Mouse (Mus musculus) limb, embryonic 14.5 days (tissue): ENCODE results near the gene Hpdl. TPM values are rescaled to one million over a fixed set of nuclear protein-coding genes. Genes with fewer than 3 reads are reported as not detected.

Experiments
- ATAC-seq: fragments of 200-750 bp; cut with Nextera tagmentation; 2 replicates; pipeline ENCODE4 v1.8.0; 2017; ENCODE audit warnings: low read depth, moderate number of reproducible peaks, moderate TSS enrichment; ENCODE audit not compliant: low FRiP score
- DNase-seq: peaks from one replicate; pipeline ENCODE4 v3.0.0-alpha.2; 2015; ENCODE audit warnings: low spot score
- H3K27ac ChIP-seq: fragments of 300-500 bp; sonication (generic); replicated peaks from 2 replicates; pipeline ENCODE4 v1.5.1; 2014; ENCODE audit warnings: low read depth, mild to moderate bottlenecking, low read length, moderate library complexity, mixed read lengths
- H3K27me3 ChIP-seq: fragments of 300-500 bp; sonication (generic); 2 replicates; pipeline ENCODE4 v1.6.1; 2014; ENCODE audit warnings: low read length, mixed read lengths; ENCODE audit not compliant: control insufficient read depth, insufficient read depth
- H3K36me3 ChIP-seq: fragments of 300-500 bp; sonication (generic); 2 replicates; pipeline ENCODE4 v1.6.1; 2014; ENCODE audit warnings: mild to moderate bottlenecking, low read length, moderate library complexity, mixed read lengths; ENCODE audit not compliant: control insufficient read depth, insufficient read depth
- H3K4me1 ChIP-seq: fragments of 300-500 bp; sonication (generic); 2 replicates; pipeline ENCODE4 v1.6.1; 2014; ENCODE audit warnings: antibody characterized with exemption, low read length, mixed read lengths; ENCODE audit not compliant: control insufficient read depth, insufficient read depth
- H3K4me2 ChIP-seq: fragments of 300-500 bp; sonication (generic); replicated peaks from 2 replicates; pipeline ENCODE4 v1.6.1; 2014; ENCODE audit warnings: low read depth, mild to moderate bottlenecking, low read length, moderate library complexity; ENCODE audit not compliant: severe bottlenecking
- H3K4me3 ChIP-seq: fragments of 300-500 bp; sonication (generic); replicated peaks from 2 replicates; pipeline ENCODE4 v1.5.1; 2014; ENCODE audit warnings: low read length
- H3K9ac ChIP-seq: fragments of 300-500 bp; sonication (generic); 2 replicates; pipeline ENCODE4 v1.6.1; 2014; ENCODE audit warnings: mild to moderate bottlenecking, low read depth, low read length, moderate library complexity; ENCODE audit not compliant: severe bottlenecking
- H3K9me3 ChIP-seq: fragments of 300-500 bp; sonication (generic); 2 replicates; pipeline ENCODE4 v1.6.1; 2016; ENCODE audit warnings: low read length; ENCODE audit not compliant: control insufficient read depth
- POLR2A ChIP-seq: fragments of 200-500 bp; IDR thresholded peaks from 2 replicates; pipeline ENCODE4 v1.8.0; 2012; ENCODE audit warnings: inconsistent platforms, mild to moderate bottlenecking, moderate library complexity, borderline replicate concordance; ENCODE audit not compliant: insufficient read depth, insufficient read length; ENCODE audit errors: extremely low read depth
- WGBS: fragments of 180-500 bp; shearing (Covaris S2); extraction: QIAGEN DNeasy Blood & Tissue Kit; methylation state at CpG from one replicate; pipeline ENCODE4 v1.1.7; 2014; 5-methylcytosine and 5-hydroxymethylcytosine counted together
- polyA plus RNA-seq, 2 experiments: library from polyadenylated mRNA; depleted of rRNA in 1 of 2; stranded (reverse) in 1 of 2; unstranded in 1 of 2; fragments of >200 nt; fragmentation: Nextera tagmentation in 1 of 2; extraction: Ambion mirVana in 1 of 2; gene quantifications; 2 replicates each; pipeline versions ENCODE4 v1.2.1 to v1.2.3; 2012 to 2014

The Hpdl gene
- polyA plus RNA-seq (2012; rRNA removed) (0.57 and 0.79 TPM in 2 replicates), polyA plus RNA-seq (2014; fragmentation: Nextera tagmentation; extraction: Ambion mirVana) (0.39 and 1.1 TPM in 2 replicates)

- Histone ChIP-seq H3K9me3 (no peaks in the 10 kb centered on the region), H3K9ac (peak within 1 kb of the TSS; percentile 55), H3K4me2 (peak within 1 kb of the TSS; percentile 98), H3K4me3 (peak within 1 kb of the TSS; percentile 52), H3K27ac (no peak within 1 kb of the TSS), H3K4me1 (peaks cover 4% of the 10 kb centered on the region; the same call in 1 of the 2 replicates), H3K36me3 (peaks cover 7% of the 10 kb centered on the region; the same call in 1 of the 2 replicates), H3K27me3 (peaks cover 13% of the 10 kb centered on the region; the same call in 1 of the 2 replicates)
- DNase-seq (no peak), ATAC-seq (peak; percentile 38; the same call in 1 of the 2 replicates)
- TF ChIP-seq POLR2A: no peak
- WGBS: 11% methylated on average over 9 of the region's 9 CpGs
These were observed at the start of gene Hpdl for GRCm38 (mm10) chr4:116821694-116822016. TSS of gene Hpdl (minus strand) at chr4:116821707.

GRCm38 (mm10) chr4:116869898-116870297 is 48.4 kb upstream of the Hpdl start:
- ATAC-seq: no peak
- no peak overlapping the region for H3K4me2 ChIP-seq
- no peak for DNase-seq
- no peaks in the 10 kb centered on the region for H3K9me3 ChIP-seq
- H3K27me3 ChIP-seq: no peaks in the 10 kb centered on the region
- no peak overlapping the region for H3K4me3 ChIP-seq
- no peaks in the 10 kb centered on the region for H3K36me3 ChIP-seq
- WGBS: 70% methylated on average over 3 of the region's 3 CpGs
- TF ChIP-seq POLR2A: no peak
- no peak overlapping the region for H3K9ac ChIP-seq
- H3K27ac ChIP-seq: no peak overlapping the region
- H3K4me1 ChIP-seq: no peaks in the 10 kb centered on the region

- H3K36me3 ChIP-seq: no peaks in the 10 kb centered on the region
- H3K9ac ChIP-seq: no peak overlapping the region
- no peak for TF ChIP-seq POLR2A
- 67% methylated on average over 8 of the region's 8 CpGs for WGBS
- DNase-seq (no peak), ATAC-seq (no peak)
- no peak overlapping the region for H3K4me2 ChIP-seq
- no peaks in the 10 kb centered on the region for H3K27me3 ChIP-seq
- no peaks in the 10 kb centered on the region for H3K4me1 ChIP-seq
- H3K9me3 ChIP-seq: no peaks in the 10 kb centered on the region
- H3K4me3 ChIP-seq: no peak overlapping the region
- H3K27ac ChIP-seq: no peak overlapping the region
These were observed 40.5 kb upstream of the Hpdl start for GRCm38 (mm10) chr4:116862023-116862422.

- ATAC-seq (no peak), DNase-seq (no peak)
- Histone ChIP-seq H3K4me2 (no peak overlapping the region), H3K36me3 (no peaks in the 10 kb centered on the region), H3K4me3 (no peak overlapping the region), H3K27ac (no peak overlapping the region), H3K27me3 (no peaks in the 10 kb centered on the region), H3K9me3 (no peaks in the 10 kb centered on the region), H3K4me1 (no peaks in the 10 kb centered on the region), H3K9ac (no peak overlapping the region)
- 68% methylated on average over 5 of the region's 5 CpGs for WGBS
- no peak for TF ChIP-seq POLR2A
These were observed 38.2 kb upstream of the Hpdl start for GRCm38 (mm10) chr4:116859711-116860110.

GRCm38 (mm10) chr4:116857203-116857602 is 35.7 kb upstream of the Hpdl start:
- H3K4me1 ChIP-seq: no peaks in the 10 kb centered on the region

GRCm38 (mm10) chr4:116854286-116854685 is 32.8 kb upstream of the Hpdl start:
- TF ChIP-seq POLR2A: no peak
- no peak for DNase-seq
- H3K27me3 ChIP-seq: no peaks in the 10 kb centered on the region
- 13% methylated on average over 2 of the region's 2 CpGs for WGBS
- no peaks in the 10 kb centered on the region for H3K9me3 ChIP-seq
- H3K4me2 ChIP-seq: no peak overlapping the region
- H3K4me1 ChIP-seq: no peaks in the 10 kb centered on the region
- H3K4me3 ChIP-seq: no peak overlapping the region
- no peaks in the 10 kb centered on the region for H3K36me3 ChIP-seq
- H3K9ac ChIP-seq: no peak overlapping the region
- no peak overlapping the region for H3K27ac ChIP-seq
- ATAC-seq: no peak

More at GRCm38 (mm10) chr4:116857203-116857602, 35.7 kb upstream of the Hpdl start:
- WGBS: 95% methylated on average over 10 of the region's 10 CpGs
- Histone ChIP-seq H3K9me3 (no peaks in the 10 kb centered on the region), H3K9ac (no peak overlapping the region), H3K27me3 (no peaks in the 10 kb centered on the region), H3K4me3 (no peak overlapping the region), H3K4me2 (no peak overlapping the region), H3K27ac (no peak overlapping the region), H3K36me3 (no peaks in the 10 kb centered on the region)
- ATAC-seq (no peak), DNase-seq (no peak)
- no peak for TF ChIP-seq POLR2A
